Mouse (Mus musculus) liver, embryonic 15.5 days (tissue): ENCODE measurements around the gene Prss41. TPM values are rescaled to one million over a fixed set of nuclear protein-coding genes. Genes with fewer than 3 reads are reported as not detected.
A peak's percentile ranks its signal among the peaks of the same experiment; 100 is the strongest.

Source experiments
- ATAC-seq: fragments of 200-750 bp; cut with Nextera tagmentation; 2 replicates; pipeline ENCODE4 v1.8.0; 2017; ENCODE audit warnings: moderate number of reproducible peaks, mild to moderate bottlenecking, moderate library complexity; ENCODE audit not compliant: insufficient read depth
- H3K27ac ChIP-seq: fragments of 300-500 bp; sonication (generic); replicated peaks from 2 replicates; pipeline ENCODE4 v1.5.1; 2015; ENCODE audit warnings: mild to moderate bottlenecking, inconsistent platforms
- H3K27me3 ChIP-seq: fragments of 300-500 bp; sonication (generic); 2 replicates; pipeline ENCODE4 v1.6.1; 2015; ENCODE audit warnings: mild to moderate bottlenecking, inconsistent platforms
- H3K36me3 ChIP-seq: fragments of 300-500 bp; sonication (generic); replicated peaks from 2 replicates; pipeline ENCODE4 v1.6.1; 2015; ENCODE audit warnings: moderate library complexity, mild to moderate bottlenecking, inconsistent platforms
- H3K4me1 ChIP-seq: fragments of 300-500 bp; sonication (generic); replicated peaks from 2 replicates; pipeline ENCODE4 v1.6.1; 2015; ENCODE audit warnings: inconsistent platforms
- H3K4me2 ChIP-seq: fragments of 300-500 bp; sonication (generic); 2 replicates; pipeline ENCODE4 v1.6.1; 2015; ENCODE audit warnings: moderate library complexity, mild to moderate bottlenecking, inconsistent platforms
- H3K4me3 ChIP-seq: fragments of 300-500 bp; sonication (generic); replicated peaks from 2 replicates; pipeline ENCODE4 v1.5.1; 2015; ENCODE audit warnings: mild to moderate bottlenecking, inconsistent platforms
- H3K9ac ChIP-seq: fragments of 300-500 bp; sonication (generic); 2 replicates; pipeline ENCODE4 v1.6.1; 2015; ENCODE audit warnings: moderate library complexity, mild to moderate bottlenecking, inconsistent platforms
- H3K9me3 ChIP-seq: fragments of 300-500 bp; sonication (generic); replicated peaks from 2 replicates; pipeline ENCODE4 v1.6.1; 2016; ENCODE audit warnings: inconsistent platforms
- WGBS: fragments of 180-500 bp; shearing (Covaris S2); methylation state at CpG from one replicate; pipeline ENCODE4 v1.1.7; 2015; ENCODE audit warnings: mixed read lengths; ENCODE audit not compliant: insufficient replicate concordance; 5-methylcytosine and 5-hydroxymethylcytosine counted together
- polyA plus RNA-seq: library from polyadenylated mRNA; unstranded; fragments of >200 nt; fragmentation: Nextera tagmentation; extraction: Ambion mirVana; gene quantifications from 2 replicates; pipeline ENCODE4 v1.2.1, GENCODE M21; 2015

Prss41 gene
- polyA plus RNA-seq, 1 experiment from 2014 or later: 0.10 TPM

DNA sequence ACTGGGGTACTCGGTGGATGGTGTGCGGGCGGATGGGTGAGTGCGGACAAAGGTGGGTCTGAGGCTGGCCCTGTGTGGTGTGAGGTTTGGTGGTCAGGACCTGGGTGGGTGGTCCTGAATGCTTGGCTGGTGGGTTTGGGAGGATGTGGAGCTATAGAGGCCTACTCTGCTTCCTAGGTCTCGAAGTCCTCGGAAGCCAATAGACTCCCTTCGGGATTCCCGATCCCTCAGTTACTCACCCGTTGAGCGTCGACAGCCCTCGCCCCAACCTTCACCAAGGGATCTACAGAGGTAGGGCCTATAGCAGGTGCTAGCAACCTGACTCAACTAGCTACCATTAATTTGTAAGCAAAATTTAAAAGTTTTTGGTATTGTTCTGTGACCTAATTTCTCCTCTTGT is 20.4 kb downstream of the Prss41 start:
- Histone ChIP-seq H3K9me3 (peaks cover 4% of the 10 kb centered on the region; the same call in 1 of the 2 replicates), H3K4me3 (no peak overlapping the region), H3K36me3 (peaks cover 90% of the 10 kb centered on the region), H3K27ac (no peak overlapping the region), H3K27me3 (no peaks in the 10 kb centered on the region), H3K9ac (no peak overlapping the region), H3K4me2 (no peak overlapping the region), H3K4me1 (peaks cover 20% of the 10 kb centered on the region)
- 90% methylated on average over 12 of the region's 12 CpGs for WGBS
- no peak for ATAC-seq

GRCm38 (mm10) chr17:23823018-23823417 is 21.0 kb downstream of the Prss41 start:
- Histone ChIP-seq H3K4me3 (no peak overlapping the region), H3K4me1 (peaks cover 15% of the 10 kb centered on the region), H3K27ac (no peak overlapping the region), H3K9me3 (peaks cover 10% of the 10 kb centered on the region), H3K36me3 (peaks cover 96% of the 10 kb centered on the region), H3K9ac (no peak overlapping the region), H3K27me3 (no peaks in the 10 kb centered on the region), H3K4me2 (no peak overlapping the region)
- no peak for ATAC-seq
- 89% methylated on average over 16 of the region's 16 CpGs for WGBS

GRCm38 (mm10) chr17:23822094-23822493 is 21.9 kb downstream of the Prss41 start:
- Histone ChIP-seq H3K27me3 (no peaks in the 10 kb centered on the region), H3K36me3 (peaks cover 100% of the 10 kb centered on the region), H3K9me3 (peaks cover 15% of the 10 kb centered on the region), H3K27ac (no peak overlapping the region), H3K4me2 (no peak overlapping the region), H3K9ac (no peak overlapping the region), H3K4me1 (peaks cover 5% of the 10 kb centered on the region), H3K4me3 (no peak overlapping the region)
- 70% methylated on average over 6 of the region's 6 CpGs for WGBS
- no peak for ATAC-seq

GRCm38 (mm10) chr17:23820731-23821130 is 23.2 kb downstream of the Prss41 start:
- H3K27me3 ChIP-seq: no peaks in the 10 kb centered on the region
- H3K36me3 ChIP-seq: peaks cover 100% of the 10 kb centered on the region
- WGBS: 94% methylated on average over 5 of the region's 5 CpGs
- H3K27ac ChIP-seq: no peak overlapping the region
- H3K4me2 ChIP-seq: no peak overlapping the region
- no peak for ATAC-seq
- no peak overlapping the region for H3K4me3 ChIP-seq
- peaks cover 15% of the 10 kb centered on the region for H3K9me3 ChIP-seq
- H3K4me1 ChIP-seq: 0 out of 2 replicates have a peak, but pooled peaks cover 4% of the 10 kb centered on the region
- H3K9ac ChIP-seq: no peak overlapping the region

- H3K9me3 ChIP-seq: peaks cover 26% of the 10 kb centered on the region
- WGBS: 94% methylated on average over 25 of the region's 25 CpGs
- H3K9ac ChIP-seq: no peak overlapping the region
- no peak overlapping the region for H3K27ac ChIP-seq
- no peaks in the 10 kb centered on the region for H3K27me3 ChIP-seq
- peaks cover 100% of the 10 kb centered on the region for H3K36me3 ChIP-seq
- H3K4me2 ChIP-seq: no peak overlapping the region
- H3K4me3 ChIP-seq: no peak overlapping the region
- no peak for ATAC-seq
- H3K4me1 ChIP-seq: peaks cover 4% of the 10 kb centered on the region; the same call in 1 of the 2 replicates
Measured at GRCm38 (mm10) chr17:23819235-23819634, 24.7 kb downstream of the Prss41 start.

- Histone ChIP-seq H3K4me1 (peaks cover 4% of the 10 kb centered on the region; the same call in 1 of the 2 replicates), H3K9ac (no peak overlapping the region), H3K4me3 (no peak overlapping the region), H3K27ac (no peak overlapping the region), H3K36me3 (peaks cover 100% of the 10 kb centered on the region), H3K4me2 (no peak overlapping the region), H3K9me3 (peaks cover 26% of the 10 kb centered on the region), H3K27me3 (no peaks in the 10 kb centered on the region)
- no peak for ATAC-seq
- WGBS: 95% methylated on average over 8 of the region's 8 CpGs
Measured at GRCm38 (mm10) chr17:23818579-23818978, 25.4 kb downstream of the Prss41 start.

- no peak overlapping the region for H3K4me2 ChIP-seq
- no peak overlapping the region for H3K27ac ChIP-seq
- no peak overlapping the region for H3K9ac ChIP-seq
- peaks cover 26% of the 10 kb centered on the region for H3K9me3 ChIP-seq
- ATAC-seq: 0 out of 2 replicates have a peak, but pooled peaks have one; percentile 21
- peaks cover 3% of the 10 kb centered on the region; the same call in 1 of the 2 replicates for H3K4me1 ChIP-seq
- WGBS: 96% methylated on average over 16 of the region's 16 CpGs
- H3K27me3 ChIP-seq: no peaks in the 10 kb centered on the region
- no peak overlapping the region for H3K4me3 ChIP-seq
- H3K36me3 ChIP-seq: peaks cover 98% of the 10 kb centered on the region
Measured at GRCm38 (mm10) chr17:23815641-23816040, 28.3 kb downstream of the Prss41 start.

GRCm38 (mm10) chr17:23807918-23808317 is 36.1 kb downstream of the Prss41 start:
- H3K27me3 ChIP-seq: no peaks in the 10 kb centered on the region
- no peak for ATAC-seq
- H3K4me2 ChIP-seq: no peak overlapping the region
- H3K27ac ChIP-seq: no peak overlapping the region
- H3K36me3 ChIP-seq: peaks cover 64% of the 10 kb centered on the region
- 87% methylated on average over 3 of the region's 3 CpGs for whole genome bisulfite sequencing
- peaks cover 36% of the 10 kb centered on the region for H3K4me1 ChIP-seq
- no peak overlapping the region for H3K9ac ChIP-seq
- H3K4me3 ChIP-seq: no peak overlapping the region
- H3K9me3 ChIP-seq: no peaks in the 10 kb centered on the region

GRCm38 (mm10) chr17:23806867-23807266 is 37.1 kb downstream of the Prss41 start:
- no peak for ATAC-seq
- Histone ChIP-seq H3K4me1 (peaks cover 38% of the 10 kb centered on the region), H3K27ac (no peak overlapping the region), H3K4me2 (peak overlapping the region; percentile 13; the same call in 1 of the 2 replicates), H3K36me3 (peaks cover 53% of the 10 kb centered on the region), H3K27me3 (no peaks in the 10 kb centered on the region), H3K9ac (no peak overlapping the region), H3K4me3 (no peak overlapping the region), H3K9me3 (no peaks in the 10 kb centered on the region)
- 79% methylated on average over 25 of the region's 25 CpGs for WGBS

GRCm38 (mm10) chr17:23804426-23805085 is 39.4 kb downstream of the Prss41 start:
- ATAC-seq: no peak
- H3K9me3 ChIP-seq: no peaks in the 10 kb centered on the region
- H3K4me2 ChIP-seq: peak overlapping the region; percentile 83
- H3K4me1 ChIP-seq: peaks cover 42% of the 10 kb centered on the region
- H3K36me3 ChIP-seq: peaks cover 30% of the 10 kb centered on the region
- WGBS: under 1% methylated on average over 8 of the region's 8 CpGs
- no peaks in the 10 kb centered on the region for H3K27me3 ChIP-seq
- H3K27ac ChIP-seq: peak overlapping the region; percentile 96
- H3K4me3 ChIP-seq: peak overlapping the region; percentile 97
- H3K9ac ChIP-seq: peak overlapping the region; percentile 99

DNA sequence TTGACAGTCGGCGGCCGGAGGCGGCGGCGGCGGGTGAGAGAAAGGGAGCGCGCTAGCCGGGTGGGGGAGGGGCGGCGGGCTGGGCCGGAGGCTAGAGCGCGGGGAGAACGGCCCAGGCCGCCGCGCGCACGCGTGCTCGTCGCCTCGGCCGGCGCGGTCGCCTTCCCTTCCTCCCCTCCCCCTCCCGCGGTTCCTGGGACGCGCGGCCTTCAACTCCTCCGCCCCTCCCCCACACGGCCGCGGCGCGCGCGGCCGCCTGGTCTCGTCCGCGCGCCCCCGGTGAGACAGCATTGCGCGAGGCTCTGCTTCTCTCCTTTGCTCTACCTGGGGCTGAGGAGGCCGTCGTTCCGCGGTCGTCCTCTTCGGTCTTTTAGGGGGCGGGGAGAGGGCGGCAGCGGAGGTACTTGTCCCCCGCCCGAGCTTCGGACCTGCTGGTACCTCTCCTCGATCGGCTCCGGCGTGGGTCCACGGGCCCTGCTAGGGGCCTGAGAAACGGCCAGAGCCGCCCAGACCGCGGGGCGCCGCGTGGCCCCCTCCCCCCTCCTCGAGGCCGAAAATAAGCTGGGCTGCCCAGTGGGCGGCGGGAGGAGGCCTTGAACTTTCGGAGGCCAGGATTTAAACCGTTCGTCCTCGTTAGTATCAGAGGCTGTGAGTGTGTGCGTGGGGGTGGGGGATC is 40.5 kb downstream of the Prss41 start:
- Histone ChIP-seq H3K36me3 (peaks cover 19% of the 10 kb centered on the region), H3K9me3 (no peaks in the 10 kb centered on the region), H3K4me2 (peak overlapping the region; percentile 83), H3K27me3 (no peaks in the 10 kb centered on the region), H3K4me1 (peaks cover 42% of the 10 kb centered on the region), H3K27ac (peak overlapping the region; percentile 96), H3K4me3 (peak overlapping the region; percentile 97), H3K9ac (peak overlapping the region; percentile 99)
- under 1% methylated on average over 61 of the region's 83 CpGs for WGBS
- peak; percentile 73 for ATAC-seq
